Mouse (Mus musculus): ENCODE measurements around the gene Cpox.

Gene Cpox

GRCm38 (mm10) chr16:58669264-58669663, 828 bp upstream of the Cpox start:
- DNase-seq (ENCODE audit: low spot score in 2 of 2) = peak; percentile 39 to 64

- no peak for DNase-seq (ENCODE audit: low spot score in 2 of 2)
Observed at GRCm38 (mm10) chr16:58670643-58671042, 551 bp downstream of the Cpox start.

- no peak for DNase-seq (ENCODE audit: low spot score in 2 of 2)
Observed at GRCm38 (mm10) chr16:58671212-58671985, 1.3 kb downstream of the Cpox start.

GRCm38 (mm10) chr16:58672396-58672795, 2.3 kb downstream of the Cpox start:
- no peak for DNase-seq (ENCODE audit: low spot score in 2 of 2)

GRCm38 (mm10) chr16:58673811-58674410, 3.8 kb downstream of the Cpox start:
- DNase-seq (ENCODE audit: low spot score in 2 of 2) = no peak

- DNase-seq (ENCODE audit: low spot score in 2 of 2) = no peak
Observed at GRCm38 (mm10) chr16:58675256-58675655, 5.2 kb downstream of the Cpox start.

- no peak for DNase-seq (ENCODE audit: low spot score in 2 of 2)
Observed at GRCm38 (mm10) chr16:58676156-58676555, 6.1 kb downstream of the Cpox start.

- DNase-seq (ENCODE audit: low spot score in 2 of 2) = no peak
Observed at GRCm38 (mm10) chr16:58676633-58677032, 6.5 kb downstream of the Cpox start.

GRCm38 (mm10) chr16:58677491-58677890, 7.4 kb downstream of the Cpox start:
- DNase-seq (ENCODE audit: low spot score in 2 of 2) = no peak

- DNase-seq (ENCODE audit: low spot score in 2 of 2) = no peak
Observed at GRCm38 (mm10) chr16:58678660-58679059, 8.6 kb downstream of the Cpox start.

GRCm38 (mm10) chr16:58682046-58682445, 12.0 kb downstream of the Cpox start:
- no peak for DNase-seq (ENCODE audit: low spot score in 2 of 2)

GRCm38 (mm10) chr16:58682870-58683269, 12.8 kb downstream of the Cpox start:
- no peak for DNase-seq (ENCODE audit: low spot score in 2 of 2)

- no peak for DNase-seq (ENCODE audit: low spot score in 2 of 2)
Observed at GRCm38 (mm10) chr16:58683911-58684310, 13.8 kb downstream of the Cpox start.

GRCm38 (mm10) chr16:58684537-58684936, 14.4 kb downstream of the Cpox start:
- no peak for DNase-seq (ENCODE audit: low spot score in 2 of 2)

- peak; percentile 40 to 44 for DNase-seq (ENCODE audit: low spot score in 2 of 2)
Observed at GRCm38 (mm10) chr16:58685548-58686537, 15.8 kb downstream of the Cpox start.

- DNase-seq (ENCODE audit: low spot score in 2 of 2) = no peak
Observed at GRCm38 (mm10) chr16:58688534-58688933, 18.4 kb downstream of the Cpox start.

- DNase-seq (ENCODE audit: low spot score in 2 of 2) = no peak
Observed at GRCm38 (mm10) chr16:58689555-58690169, 19.6 kb downstream of the Cpox start.

- DNase-seq (ENCODE audit: low spot score in 2 of 2) = peak; percentile 70
Observed at GRCm38 (mm10) chr16:58690322-58690732, 20.2 kb downstream of the Cpox start.

- no peak for DNase-seq (ENCODE audit: low spot score in 2 of 2)
Observed at GRCm38 (mm10) chr16:58694091-58694490, 24.0 kb downstream of the Cpox start.

GRCm38 (mm10) chr16:58696796-58697195, 26.7 kb downstream of the Cpox start:
- no peak for DNase-seq (ENCODE audit: low spot score in 2 of 2)

GRCm38 (mm10) chr16:58697261-58697660, 27.2 kb downstream of the Cpox start:
- DNase-seq (ENCODE audit: low spot score in 2 of 2) = no peak

- no peak for DNase-seq (ENCODE audit: low spot score in 2 of 2)
Observed at GRCm38 (mm10) chr16:58700174-58700573, 30.1 kb downstream of the Cpox start.

Data from spleen, postnatal 36 days (tissue).